Mouse (Mus musculus) spleen, embryonic (tissue): ENCODE measurements around the gene Olfr1462.

ENCODE experiments used
- CTCF ChIA-PET: fragments of 350-600 bp; sonication (Branson Sonifier 250); formaldehyde crosslinking; loops from one replicate; lab custom pipeline; 2022; lab: Charles Lee

The Olfr1462 gene

DNA sequence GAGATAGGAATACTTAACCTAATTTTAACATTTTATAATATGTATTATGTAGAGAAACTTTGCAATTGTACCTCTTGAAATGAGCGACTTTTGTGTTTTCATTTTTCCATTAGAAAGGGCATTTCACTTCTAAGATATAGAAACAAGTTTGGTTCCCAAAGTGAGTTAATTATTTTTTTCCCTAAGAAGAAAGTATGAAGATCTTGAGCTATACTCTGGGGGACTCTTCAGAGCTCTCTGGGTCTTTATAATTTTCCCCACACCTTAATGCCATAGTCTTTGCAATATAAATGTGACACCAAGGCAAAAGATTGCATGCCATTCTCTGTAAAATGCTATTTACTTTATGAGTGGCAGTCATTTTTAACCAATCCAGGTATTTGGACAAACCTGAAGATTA, at the start of gene Olfr1462:
TSS of gene Olfr1462 (plus strand) at position 301 of the 400 bp plus-strand sequence.
- CTCF ChIA-PET = interaction anchor here (0.7 kb wide), 1 partner anchor 17 kb away, joined by 5 read pairs; no protein-coding TSS in a partner anchor

DNA sequence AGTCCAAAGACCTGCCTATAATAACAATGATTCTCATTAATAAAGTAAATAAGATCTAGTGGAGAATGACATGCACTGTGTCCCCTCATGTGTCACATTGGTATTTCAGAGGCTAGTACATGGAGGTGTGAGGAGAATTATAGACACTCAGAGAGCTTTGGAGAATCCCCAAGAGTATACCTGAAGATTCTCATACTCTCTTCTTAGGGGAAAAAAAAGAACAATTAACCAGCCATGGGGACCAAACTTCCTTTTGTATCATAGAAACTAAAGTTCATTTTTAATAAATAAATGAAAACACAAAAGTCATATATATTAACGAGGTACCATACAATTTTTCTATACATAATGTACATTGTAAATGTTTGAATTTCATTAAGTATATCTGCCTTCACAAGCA, 36.1 kb upstream of the Olfr1462 start, which contains the start of gene Olfr1459:
TSS of gene Olfr1459 (minus strand) at position 101 of the 400 bp plus-strand sequence.
- CTCF ChIA-PET = no interaction called here

DNA sequence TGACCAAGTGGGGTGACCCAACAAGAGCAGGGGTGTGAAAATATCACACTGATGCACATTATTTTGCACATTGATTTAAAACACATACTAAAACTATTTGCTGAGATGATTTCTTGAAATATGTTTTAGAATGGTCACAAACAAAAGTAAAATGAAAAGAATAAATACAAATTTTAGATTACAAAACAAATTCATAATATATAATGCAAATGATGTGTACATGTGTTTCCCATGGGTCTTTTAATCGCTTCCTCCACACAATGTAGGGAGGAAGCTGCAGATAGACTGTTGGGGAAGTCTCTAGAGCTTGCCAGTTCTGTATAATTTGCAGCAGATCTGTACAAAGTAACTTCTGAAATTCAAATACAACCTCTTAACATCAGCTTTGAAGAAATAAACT, 22.8 kb upstream of the Olfr1462 start, which contains the start of gene Olfr1461:
TSS of gene Olfr1461 (plus strand) at position 301 of the 400 bp plus-strand sequence.
- CTCF ChIA-PET = no interaction called here

DNA sequence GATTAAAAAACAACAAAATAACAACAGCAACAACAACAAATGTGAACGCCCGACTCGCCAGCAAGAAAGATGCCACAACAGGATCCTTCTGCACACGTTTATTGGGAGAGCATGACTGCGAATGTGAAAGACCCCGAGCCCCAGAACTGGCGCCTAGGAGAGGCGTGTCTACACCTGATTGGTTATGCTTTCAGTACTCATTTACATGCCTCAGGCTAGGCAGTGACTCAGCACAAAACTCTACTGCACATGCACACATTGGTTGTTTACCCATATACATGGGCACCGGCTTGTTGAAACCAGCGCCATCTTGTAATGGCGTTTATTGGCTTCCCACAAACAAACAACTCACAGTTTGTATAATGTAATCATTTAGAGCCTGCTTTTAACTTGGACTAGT, 36.1 kb downstream of the Olfr1462 start:
- CTCF ChIA-PET = no interaction called here

DNA sequence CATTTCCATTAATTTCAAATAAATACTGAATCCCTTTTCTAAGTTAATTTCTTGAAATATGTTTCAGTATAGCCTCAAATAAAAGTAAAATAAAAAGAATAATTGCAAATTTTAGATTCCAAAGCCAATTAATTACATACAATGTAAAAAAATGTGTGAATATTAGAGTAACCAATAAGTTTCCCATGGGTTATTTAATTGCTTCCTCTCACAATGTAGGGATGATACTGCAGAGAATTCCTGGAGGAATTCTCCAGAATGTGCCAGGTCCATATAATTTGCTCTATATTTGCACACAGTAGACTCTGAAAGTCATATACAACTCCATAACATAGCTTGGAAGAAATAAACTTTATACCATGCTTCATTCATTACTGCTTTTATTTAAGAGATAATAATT, 45.5 kb downstream of the Olfr1462 start, which contains the start of gene Olfr1463:
TSS of gene Olfr1463 (plus strand) at position 301 of the 400 bp plus-strand sequence.
- CTCF ChIA-PET = no interaction called here
